Mouse (Mus musculus): ENCODE measurements around the gene Olfr150.
"Not testable (repeated sequence)": the region's sequence is repeated elsewhere in the genome, so short reads cannot be mapped to it uniquely, and the experiment has no call there.

Gene Olfr150

GRCm38 (mm10) chr9:39730678-39731077 lies at the start of gene Olfr150:
Gene Olfr150, plus strand, starts transcription at chr9:39730978.
- DNase-seq (ENCODE audit: low spot score in 2 of 2) = no peak

GRCm38 (mm10) chr9:39701123-39701522 lies 29.7 kb upstream of the Olfr150 start:
- not testable (repeated sequence) for DNase-seq (ENCODE audit: low spot score in 2 of 2)

- no peak for DNase-seq (ENCODE audit: low spot score in 2 of 2)
Observed at GRCm38 (mm10) chr9:39707017-39707416, 23.8 kb upstream of the Olfr150 start, which contains the start of gene Olfr149. Gene Olfr149, minus strand, starts transcription at chr9:39707117.

- no peak for DNase-seq (ENCODE audit: low spot score in 2 of 2)
Observed at GRCm38 (mm10) chr9:39708958-39709357, 21.8 kb upstream of the Olfr150 start.

GRCm38 (mm10) chr9:39711053-39711452 lies 19.7 kb upstream of the Olfr150 start, which contains the start of gene Olfr965:
Gene Olfr965, plus strand, starts transcription at chr9:39711353.
- no peak for DNase-seq (ENCODE audit: low spot score in 2 of 2)

GRCm38 (mm10) chr9:39740741-39741140 lies 10.0 kb downstream of the Olfr150 start:
- DNase-seq (ENCODE audit: low spot score in 2 of 2) = no peak

GRCm38 (mm10) chr9:39745949-39746348 lies 15.2 kb downstream of the Olfr150 start, which contains the start of gene Olfr967:
Gene Olfr967, plus strand, starts transcription at chr9:39746249.
- no peak for DNase-seq (ENCODE audit: low spot score in 2 of 2)

- DNase-seq (ENCODE audit: low spot score in 2 of 2) = no peak
Observed at GRCm38 (mm10) chr9:39746428-39746827, 15.7 kb downstream of the Olfr150 start.

- DNase-seq (ENCODE audit: low spot score in 2 of 2) = no peak
Observed at GRCm38 (mm10) chr9:39783153-39783552, 52.4 kb downstream of the Olfr150 start, which contains the start of gene Olfr968. Gene Olfr968, minus strand, starts transcription at chr9:39783253.

Data from frontal cortex, postnatal 25 days (tissue).